Mouse (Mus musculus) kidney, postnatal 36 days (tissue): Measurements from ENCODE around the gene Epb41l5.

Source experiments
- DNase-seq, 2 experiments: peaks; one replicate each; pipeline ENCODE4 v3.0.0; 2021 to 2022; ENCODE audit warnings: mixed read lengths in 2 of 2

Gene Epb41l5

GRCm38 (mm10) chr1:119596954-119597480 lies 51.8 kb downstream of the Epb41l5 start:
- DNase-seq: no peak

GRCm38 (mm10) chr1:119590041-119590440 lies 58.8 kb downstream of the Epb41l5 start:
- peak; percentile 70 to 81 for DNase-seq

GRCm38 (mm10) chr1:119584974-119585373 lies 63.8 kb downstream of the Epb41l5 start:
- peak; percentile 13 for DNase-seq

- no peak for DNase-seq
These were observed 78.7 kb downstream of the Epb41l5 start for GRCm38 (mm10) chr1:119570134-119570533.

- peak; percentile 36 to 65 for DNase-seq
These were observed 83.3 kb downstream of the Epb41l5 start for GRCm38 (mm10) chr1:119565531-119565930.

GRCm38 (mm10) chr1:119557641-119558395 lies 91.0 kb downstream of the Epb41l5 start:
- DNase-seq: peak in 1 of 2 experiments; percentile 26

GRCm38 (mm10) chr1:119555651-119556050 lies 93.1 kb downstream of the Epb41l5 start:
- DNase-seq: no peak

GRCm38 (mm10) chr1:119551651-119552050 lies 97.1 kb downstream of the Epb41l5 start:
- DNase-seq: peak; percentile 45 to 59

- DNase-seq: no peak
These were observed 98.7 kb downstream of the Epb41l5 start for GRCm38 (mm10) chr1:119550064-119550463.

GRCm38 (mm10) chr1:119549327-119549689 lies 99.5 kb downstream of the Epb41l5 start:
- DNase-seq: no peak

GRCm38 (mm10) chr1:119548668-119549326 lies 100.0 kb downstream of the Epb41l5 start:
- peak; percentile 86 to 94 for DNase-seq

GRCm38 (mm10) chr1:119546490-119546889 lies 102.3 kb downstream of the Epb41l5 start:
- no peak for DNase-seq

- no peak for DNase-seq
These were observed 103.1 kb downstream of the Epb41l5 start for GRCm38 (mm10) chr1:119545671-119546070.

GRCm38 (mm10) chr1:119545164-119545563 lies 103.6 kb downstream of the Epb41l5 start:
- DNase-seq: no peak

- DNase-seq: no peak
These were observed 104.1 kb downstream of the Epb41l5 start for GRCm38 (mm10) chr1:119544611-119545155.

GRCm38 (mm10) chr1:119543316-119543715 lies 105.5 kb downstream of the Epb41l5 start:
- DNase-seq: no peak

GRCm38 (mm10) chr1:119541570-119541969 lies 107.2 kb downstream of the Epb41l5 start:
- no peak for DNase-seq

GRCm38 (mm10) chr1:119540836-119541557 lies 107.8 kb downstream of the Epb41l5 start:
- DNase-seq: peak; percentile 80 to 94

- DNase-seq: no peak
These were observed 109.5 kb downstream of the Epb41l5 start for GRCm38 (mm10) chr1:119539252-119539651.

GRCm38 (mm10) chr1:119537651-119538050 lies 111.1 kb downstream of the Epb41l5 start:
- no peak for DNase-seq

GRCm38 (mm10) chr1:119536122-119536521 lies 112.7 kb downstream of the Epb41l5 start:
- no peak for DNase-seq

- DNase-seq: no peak
These were observed 114.5 kb downstream of the Epb41l5 start for GRCm38 (mm10) chr1:119534341-119534740.
